Mouse (Mus musculus) kidney, postnatal 0 days (tissue): Measurements from ENCODE around the gene H2afx. TPM values are rescaled to one million over a fixed set of nuclear protein-coding genes. Genes with fewer than 3 reads are reported as not detected.

Experiments used
- ATAC-seq: fragments of 200-750 bp; cut with Nextera tagmentation; replicated peaks from 2 replicates; pipeline ENCODE4 v1.8.0; 2017; ENCODE audit warnings: low read depth, moderate number of reproducible peaks, moderate TSS enrichment, moderate library complexity; ENCODE audit not compliant: low FRiP score
- DNase-seq: peaks from one replicate; pipeline ENCODE4 v3.0.0-alpha.2; 2016; ENCODE audit warnings: low spot score
- H3K27ac ChIP-seq: fragments of 300-500 bp; sonication (generic); 2 replicates; pipeline ENCODE4 v1.5.1; 2014; ENCODE audit warnings: mild to moderate bottlenecking
- H3K27me3 ChIP-seq: fragments of 300-500 bp; sonication (generic); 2 replicates; pipeline ENCODE4 v1.6.1; 2014; ENCODE audit warnings: low read length, mixed read lengths; ENCODE audit not compliant: insufficient read depth
- H3K36me3 ChIP-seq: fragments of 300-500 bp; sonication (generic); 2 replicates; pipeline ENCODE4 v1.6.1; 2014; ENCODE audit warnings: low read length, mixed read lengths; ENCODE audit not compliant: insufficient read depth
- H3K4me1 ChIP-seq: fragments of 300-500 bp; sonication (generic); replicated peaks from 2 replicates; pipeline ENCODE4 v1.6.1; 2014; ENCODE audit warnings: antibody characterized with exemption, low read length, mixed read lengths; ENCODE audit not compliant: insufficient read depth
- H3K4me2 ChIP-seq: fragments of 300-500 bp; sonication (generic); 2 replicates; pipeline ENCODE4 v1.6.1; 2014; ENCODE audit warnings: mild to moderate bottlenecking, low read length, moderate library complexity, mixed read lengths
- H3K4me3 ChIP-seq: fragments of 300-500 bp; sonication (generic); replicated peaks from 2 replicates; pipeline ENCODE4 v1.5.1; 2014; ENCODE audit warnings: low read depth, low read length
- H3K9ac ChIP-seq: fragments of 300-500 bp; sonication (generic); 2 replicates; pipeline ENCODE4 v1.6.1; 2014; ENCODE audit warnings: low read depth, low read length
- H3K9me3 ChIP-seq: fragments of 300-500 bp; sonication (generic); replicated peaks from 2 replicates; pipeline ENCODE4 v1.6.1; 2016; ENCODE audit warnings: low read length, inconsistent platforms, mixed read lengths
- CTCF ChIP-seq: IDR thresholded peaks from 2 replicates; pipeline ENCODE4 v1.5.1; 2016; ENCODE audit warnings: antibody characterized with exemption, low read depth, mild to moderate bottlenecking, moderate library complexity
- WGBS: fragments of 180-500 bp; shearing (Covaris S2); extraction: QIAGEN DNeasy Blood & Tissue Kit; methylation state at CpG from one replicate; pipeline ENCODE4 v1.1.7; 2014; 5-methylcytosine and 5-hydroxymethylcytosine counted together
- microRNA-seq: library from miRNA; unstranded; fragments of <30 nt; microRNA quantifications from one replicate; pipeline ENCODE4, GENCODE M21; 2016
- polyA plus RNA-seq: library from polyadenylated mRNA; unstranded; fragments of >200 nt; fragmentation: Nextera tagmentation; extraction: Ambion mirVana; gene quantifications from 2 replicates; pipeline ENCODE4 v1.2.1, GENCODE M21; 2015

H2afx gene
- polyA plus RNA-seq, 1 experiment from 2014 or later = 186 TPM

DNA sequence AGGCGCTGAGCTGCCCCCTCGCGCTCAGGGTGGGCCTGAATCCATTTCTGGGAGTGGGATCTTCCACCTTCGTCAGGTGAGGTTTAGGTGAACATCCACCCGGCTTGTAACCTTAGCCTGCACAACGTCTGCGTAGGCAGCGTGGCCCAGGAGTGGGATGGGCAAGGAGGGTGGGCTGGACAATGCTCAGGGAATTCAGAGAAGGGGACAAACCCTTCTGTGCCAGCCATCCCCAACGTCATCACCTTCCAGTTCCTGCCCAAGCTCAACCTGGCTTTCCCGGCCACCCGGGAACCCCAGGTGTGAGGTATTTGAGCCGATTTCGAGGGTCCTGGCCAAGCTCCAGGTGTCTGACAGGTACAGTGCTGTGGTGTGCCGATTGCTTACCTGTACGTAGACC is 45.4 kb downstream of the H2afx start:
- ATAC-seq = peak; percentile 14; the same call in 1 of the 2 replicates
- no peak for TF ChIP-seq CTCF
- Histone ChIP-seq H3K9me3 (no peaks in the 10 kb centered on the region), H3K4me2 (peak overlapping the region; percentile 86), H3K4me1 (peaks cover 6% of the 10 kb centered on the region; the same call in 1 of the 2 replicates), H3K27me3 (no peaks in the 10 kb centered on the region), H3K4me3 (peak overlapping the region; percentile 64), H3K27ac (peak overlapping the region; percentile 86), H3K9ac (peak overlapping the region; percentile 81), H3K36me3 (peaks cover 36% of the 10 kb centered on the region)
- 7% methylated on average over 15 of the region's 15 CpGs for WGBS
- no peak for DNase-seq

DNA sequence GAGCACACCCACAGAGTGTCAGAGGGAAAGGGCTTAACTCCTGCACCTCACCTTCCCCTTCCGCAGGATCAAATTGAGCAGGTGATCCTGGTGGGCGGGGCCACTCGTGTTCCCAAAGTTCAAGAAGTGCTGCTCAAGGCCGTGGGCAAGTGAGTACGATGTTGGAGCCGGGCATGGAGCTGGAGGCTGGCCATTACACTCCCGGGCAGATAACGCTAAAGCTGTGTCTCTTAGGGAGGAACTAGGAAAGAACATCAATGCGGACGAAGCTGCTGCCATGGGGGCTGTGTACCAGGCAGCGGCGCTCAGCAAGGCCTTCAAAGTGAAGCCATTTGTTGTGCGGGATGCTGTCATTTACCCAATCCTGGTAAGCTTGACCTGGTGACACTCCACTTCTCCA is 50.1 kb downstream of the H2afx start:
- Histone ChIP-seq H3K9ac (no peak overlapping the region), H3K4me1 (peaks cover 6% of the 10 kb centered on the region; the same call in 1 of the 2 replicates), H3K4me2 (no peak overlapping the region), H3K36me3 (peaks cover 82% of the 10 kb centered on the region), H3K4me3 (no peak overlapping the region), H3K27ac (no peak overlapping the region), H3K27me3 (no peaks in the 10 kb centered on the region), H3K9me3 (no peaks in the 10 kb centered on the region)
- TF ChIP-seq CTCF = no peak
- DNase-seq (no peak), ATAC-seq (no peak)
- WGBS = 91% methylated on average over 13 of the region's 13 CpGs

Small RNA genes lying within 50 kb of the gene (microRNA-seq; reads per million reads assigned to microRNA genes)
- not detected for gene Gm44335

Other genes with a start within 250 kb of the H2afx start
- 0.11 and 0.16 TPM in 2 replicates for gene Mfrp, start 233.0 kb upstream of the H2afx start, polyA plus RNA-seq
- 9.7 and 12.3 TPM in 2 replicates for gene C1qtnf5, start 227.4 kb upstream of the H2afx start, polyA plus RNA-seq
- gene Gm49380, start 221.2 kb upstream of the H2afx start, polyA plus RNA-seq = not detected in 2 replicates
- gene Rnf26, start 221.2 kb upstream of the H2afx start, polyA plus RNA-seq = 46.6 and 49.7 TPM in 2 replicates
- 46.3 and 46.6 TPM in 2 replicates for gene Mcam, start 200.2 kb upstream of the H2afx start, polyA plus RNA-seq
- gene Cbl, start 100.6 kb upstream of the H2afx start, polyA plus RNA-seq = 9.9 and 10.4 TPM in 2 replicates
- not detected in 2 replicates for gene Ccdc153, start 94.0 kb upstream of the H2afx start, polyA plus RNA-seq
- gene Pdzd3, start 83.2 kb upstream of the H2afx start, polyA plus RNA-seq = 16.0 and 16.7 TPM in 2 replicates
- 6.8 and 7.2 TPM in 2 replicates for gene Nlrx1, start 66.1 kb upstream of the H2afx start, polyA plus RNA-seq
- gene Abcg4, start 46.1 kb upstream of the H2afx start, polyA plus RNA-seq = 1.0 and 1.6 TPM in 2 replicates
- gene Hinfp, start 29.0 kb upstream of the H2afx start, polyA plus RNA-seq = 14.9 and 18.5 TPM in 2 replicates
- 11.6 and 13.0 TPM in 2 replicates for gene C2cd2l, start 14.4 kb upstream of the H2afx start, polyA plus RNA-seq
- 32.2 and 33.6 TPM in 2 replicates for gene Dpagt1, start 8.7 kb upstream of the H2afx start, polyA plus RNA-seq
- gene Hmbs, start 9.5 kb downstream of the H2afx start, polyA plus RNA-seq = 88.2 and 95.8 TPM in 2 replicates
- 30.3 and 31.1 TPM in 2 replicates for gene Vps11, start 27.0 kb downstream of the H2afx start, polyA plus RNA-seq
- 22.1 and 25.8 TPM in 2 replicates for gene Hyou1, start 44.8 kb downstream of the H2afx start, polyA plus RNA-seq
- gene Slc37a4, start 62.2 kb downstream of the H2afx start, polyA plus RNA-seq = 88.7 and 101 TPM in 2 replicates
- 2,620 and 2,934 TPM in 2 replicates for gene Rps25, start 72.4 kb downstream of the H2afx start, polyA plus RNA-seq
- 130 and 135 TPM in 2 replicates for gene Trappc4, start 72.9 kb downstream of the H2afx start, polyA plus RNA-seq
- 25.5 and 29.2 TPM in 2 replicates for gene Ccdc84, start 83.9 kb downstream of the H2afx start, polyA plus RNA-seq
- gene Foxr1, start 106.4 kb downstream of the H2afx start, polyA plus RNA-seq = not detected in 2 replicates
- gene Upk2, start 120.3 kb downstream of the H2afx start, polyA plus RNA-seq = 19.9 and 27.8 TPM in 2 replicates
- 8.7 and 9.1 TPM in 2 replicates for gene Bcl9l, start 148.1 kb downstream of the H2afx start, polyA plus RNA-seq
- 0.05 TPM in 1 of 2 replicates, not detected in the other for gene Cxcr5, start 227.2 kb downstream of the H2afx start, polyA plus RNA-seq